Mouse (Mus musculus) CD4-positive naive resting alpha-beta T cell, adult 57 days (primary cell): ENCODE measurements around the gene Fbxw22. TPM values are rescaled to one million over a fixed set of nuclear protein-coding genes. Genes with fewer than 3 reads are reported as not detected.

Experiments used
- total RNA-seq: library from RNA; stranded (reverse); gene quantifications from one replicate; pipeline ENCODE4 v1.2.4, GENCODE M21; 2023

The Fbxw22 gene
- total RNA-seq: not detected

GRCm38 (mm10) chr9:109404196-109404595, at the start of gene Fbxw22:
Fbxw22 (minus strand) TSS chr9:109404296.

GRCm38 (mm10) chr9:109449040-109449439, 44.9 kb upstream of the Fbxw22 start, which contains the start of gene Fbxw16:
Fbxw16 (minus strand) TSS chr9:109449140.

GRCm38 (mm10) chr9:109339559-109339958, 64.5 kb downstream of the Fbxw22 start, which contains the start of gene Fbxw28:
Fbxw28 (minus strand) TSS chr9:109339659.

Other genes starting within 250 kb of the Fbxw22 start
- not detected for gene Fbxw21, start 242.3 kb downstream of the Fbxw22 start, total RNA-seq
- not detected for gene Fbxw13, start 208.3 kb downstream of the Fbxw22 start, total RNA-seq
- not detected for gene Fbxw20, start 169.5 kb downstream of the Fbxw22 start, total RNA-seq
- gene Fbxw14, start 116.6 kb downstream of the Fbxw22 start, total RNA-seq: not detected
- gene Fbxw28, start 64.6 kb downstream of the Fbxw22 start, total RNA-seq: not detected
- not detected for gene Fbxw16, start 44.8 kb upstream of the Fbxw22 start, total RNA-seq
- not detected for gene Fbxw19, start 91.6 kb upstream of the Fbxw22 start, total RNA-seq
- gene Fbxw15, start 164.0 kb upstream of the Fbxw22 start, total RNA-seq: not detected
- gene Fbxw24, start 221.8 kb upstream of the Fbxw22 start, total RNA-seq: not detected